ENCODE assay signal across 8 mouse cellular contexts in genomic region chr9:107900840-107901626, GRCm38 (mm10). TPM values are rescaled to one million over a fixed set of nuclear protein-coding genes. Genes with fewer than 3 reads are reported as not detected.
DNase-seq lines count a peak whose midpoint lies in the region; ATAC-seq lines count a peak whose summit lies in the region.

No protein-coding gene starts in this region.

- H3K9ac ChIP-seq in forebrain, embryonic 16.5 days (replicated peaks; ENCODE audit: low read depth, low read length), result peak overlapping the region; percentile 60
- H3K9ac ChIP-seq in midbrain, embryonic 12.5 days (replicated peaks), result peak overlapping the region; percentile 45

- DNase-seq in adrenal gland, adult 18-20 months (ENCODE audit: low spot score in 2 of 2), result peak; percentile 45 to 59
- no peak for DNase-seq in adrenal gland, adult 8-10 months
- peak; percentile 95 to 96 for DNase-seq in cerebellum, adult 18-20 months
- DNase-seq in kidney, adult 18-20 months, result peak; percentile 71
- peak; percentile 85 for DNase-seq in limb, embryonic 10.5 days (ENCODE audit: low spot score)
- peak; percentile 66 to 85 for DNase-seq in spleen, postnatal 4 days (ENCODE audit: low spot score in 2 of 2)

- peaks cover 6% of the 10 kb centered on the region; the same call in 1 of the 2 replicates for H3K27me3 ChIP-seq in forebrain, embryonic 16.5 days (replicated peaks; ENCODE audit: control insufficient read depth, insufficient read depth, low read length)
- peaks cover 37% of the 10 kb centered on the region for H3K27me3 ChIP-seq in limb, embryonic 10.5 days (ENCODE audit: low read depth, poor library complexity, severe bottlenecking)
- H3K27me3 ChIP-seq in midbrain, embryonic 12.5 days, result peaks cover 47% of the 10 kb centered on the region

- no peaks in the 10 kb centered on the region for H3K9me3 ChIP-seq in forebrain, embryonic 16.5 days (ENCODE audit: control insufficient read depth, low read length)
- no peaks in the 10 kb centered on the region for H3K9me3 ChIP-seq in limb, embryonic 10.5 days (replicated peaks)
- H3K9me3 ChIP-seq in midbrain, embryonic 12.5 days, result no peaks in the 10 kb centered on the region

- WGBS in forebrain, embryonic 16.5 days, result 2% methylated on average over 42 of the region's 44 CpGs
- 4% methylated on average over 44 of the region's 44 CpGs for WGBS in limb, embryonic 10.5 days
- 3% methylated on average over 44 of the region's 44 CpGs for WGBS in midbrain, embryonic 12.5 days

- peak overlapping the region; percentile 68 for H3K4me2 ChIP-seq in forebrain, embryonic 16.5 days (ENCODE audit: low read length)
- H3K4me2 ChIP-seq in midbrain, embryonic 12.5 days (replicated peaks), result peak overlapping the region; percentile 59

- peak overlapping the region; percentile 41 for H3K4me3 ChIP-seq in forebrain, embryonic 16.5 days (replicated peaks; ENCODE audit: low read length)
- H3K4me3 ChIP-seq in limb, embryonic 10.5 days, result peak overlapping the region; percentile 54
- peak overlapping the region; percentile 32 for H3K4me3 ChIP-seq in midbrain, embryonic 12.5 days

- peak; percentile 76 for ATAC-seq in forebrain, embryonic 16.5 days
- ATAC-seq in midbrain, embryonic 12.5 days (ENCODE audit: low FRiP score, low read depth), result peak; percentile 44; the same call in 1 of the 2 replicates

- H3K36me3 ChIP-seq in forebrain, embryonic 16.5 days (ENCODE audit: control insufficient read depth, insufficient read depth), result peaks cover 7% of the 10 kb centered on the region
- H3K36me3 ChIP-seq in limb, embryonic 10.5 days, result peaks cover 10% of the 10 kb centered on the region
- peaks cover 12% of the 10 kb centered on the region; the same call in 1 of the 2 replicates for H3K36me3 ChIP-seq in midbrain, embryonic 12.5 days

- peak overlapping the region; percentile 27; the same call in 1 of the 2 replicates for H3K27ac ChIP-seq in forebrain, embryonic 16.5 days (ENCODE audit: low read length)
- H3K27ac ChIP-seq in limb, embryonic 10.5 days, result peak overlapping the region; percentile 4; the same call in 1 of the 2 replicates
- H3K27ac ChIP-seq in midbrain, embryonic 12.5 days (replicated peaks), result no peak overlapping the region

- H3K4me1 ChIP-seq in forebrain, embryonic 16.5 days (replicated peaks; ENCODE audit: control insufficient read depth, insufficient read depth, low read length), result peaks cover 16% of the 10 kb centered on the region
- peaks cover 23% of the 10 kb centered on the region for H3K4me1 ChIP-seq in limb, embryonic 10.5 days
- peaks cover 16% of the 10 kb centered on the region for H3K4me1 ChIP-seq in midbrain, embryonic 12.5 days

RNA-seq across cellular contexts. Expression of gene Mst1r, which starts 5.6 kb away (rescaled TPM):
- total RNA-seq in adrenal gland, adult 18-20 months (2021), result 10 to 100 TPM; 10.8 to 11.4 TPM
- 10 to 100 TPM; 10.3 to 28.6 (median 17.9) TPM for total RNA-seq in adrenal gland, adult 8-10 months (2022)
- polyA plus RNA-seq in forebrain, embryonic 16.5 days (2015; fragmentation: Nextera tagmentation; extraction: Ambion mirVana), result 0.91 and 1.3 TPM in 2 replicates
- polyA plus RNA-seq in limb, embryonic 10.5 days (2016; fragmentation: Nextera tagmentation; extraction: Ambion mirVana), result 0.30 and 1.2 TPM in 2 replicates
- polyA plus RNA-seq in midbrain, embryonic 12.5 days (2016; fragmentation: Nextera tagmentation; extraction: Ambion mirVana), result 1.5 and 2.3 TPM in 2 replicates

RNA-seq across cellular contexts. Expression of gene Mon1a, which starts 13.1 kb away (rescaled TPM):
- 10 to 100 TPM; 18.8 to 21.5 TPM for total RNA-seq in adrenal gland, adult 18-20 months (2021)
- total RNA-seq in adrenal gland, adult 8-10 months (2022), result 10 to 100 TPM; 19.5 to 22.1 (median 20.1) TPM
- 24.8 and 25.2 TPM in 2 replicates for polyA plus RNA-seq in forebrain, embryonic 16.5 days (2015; fragmentation: Nextera tagmentation; extraction: Ambion mirVana)
- 10.9 and 11.6 TPM in 2 replicates for polyA plus RNA-seq in limb, embryonic 10.5 days (2016; fragmentation: Nextera tagmentation; extraction: Ambion mirVana)
- polyA plus RNA-seq in midbrain, embryonic 12.5 days (2016; fragmentation: Nextera tagmentation; extraction: Ambion mirVana), result 16.5 and 19.2 TPM in 2 replicates

RNA-seq across cellular contexts. Expression of gene Actl11, which starts 27.2 kb away (rescaled TPM):
- not detected for total RNA-seq in adrenal gland, adult 18-20 months (2021)
- total RNA-seq in adrenal gland, adult 8-10 months (2022), result not detected
- not detected in 2 replicates for polyA plus RNA-seq in forebrain, embryonic 16.5 days (2015; fragmentation: Nextera tagmentation; extraction: Ambion mirVana)
- not detected in 2 replicates for polyA plus RNA-seq in limb, embryonic 10.5 days (2016; fragmentation: Nextera tagmentation; extraction: Ambion mirVana)
- not detected in 2 replicates for polyA plus RNA-seq in midbrain, embryonic 12.5 days (2016; fragmentation: Nextera tagmentation; extraction: Ambion mirVana)

RNA-seq across cellular contexts. Expression of gene Rbm6, which starts 28.0 kb away (rescaled TPM):
- total RNA-seq in adrenal gland, adult 18-20 months (2021), result 10 to 100 TPM; 48.3 to 52.8 TPM
- 10 to 100 TPM; 51.7 to 91.6 (median 58.9) TPM for total RNA-seq in adrenal gland, adult 8-10 months (2022)
- polyA plus RNA-seq in forebrain, embryonic 16.5 days (2015; fragmentation: Nextera tagmentation; extraction: Ambion mirVana), result 115 and 140 TPM in 2 replicates
- 96.4 and 116 TPM in 2 replicates for polyA plus RNA-seq in limb, embryonic 10.5 days (2016; fragmentation: Nextera tagmentation; extraction: Ambion mirVana)
- 135 and 153 TPM in 2 replicates for polyA plus RNA-seq in midbrain, embryonic 12.5 days (2016; fragmentation: Nextera tagmentation; extraction: Ambion mirVana)

RNA-seq across cellular contexts. Expression of gene Camkv, which starts 34.4 kb away (rescaled TPM):
- 1 to 10 TPM; 4.2 to 6.2 TPM for total RNA-seq in adrenal gland, adult 18-20 months (2021)
- 10 to 100 TPM in 2 of 4 experiments, 1 to 10 TPM in 2; 6.4 to 11.1 (median 9.7) TPM for total RNA-seq in adrenal gland, adult 8-10 months (2022)
- 117 and 140 TPM in 2 replicates for polyA plus RNA-seq in forebrain, embryonic 16.5 days (2015; fragmentation: Nextera tagmentation; extraction: Ambion mirVana)
- polyA plus RNA-seq in limb, embryonic 10.5 days (2016; fragmentation: Nextera tagmentation; extraction: Ambion mirVana), result 7.5 and 9.9 TPM in 2 replicates
- 12.6 and 12.8 TPM in 2 replicates for polyA plus RNA-seq in midbrain, embryonic 12.5 days (2016; fragmentation: Nextera tagmentation; extraction: Ambion mirVana)
